Mouse (Mus musculus): ENCODE results near the gene Phykpl.

Phykpl gene

GRCm38 (mm10) chr11:51584431-51585248, at the start of gene Phykpl:
Phykpl (plus strand) TSS chr11:51584757.
- peak; percentile 92 for DNase-seq (ENCODE audit: low read depth, low spot score)

- DNase-seq (ENCODE audit: low read depth, low spot score), result no peak
These were observed 46.2 kb upstream of the Phykpl start for GRCm38 (mm10) chr11:51538388-51538787.

GRCm38 (mm10) chr11:51538919-51539758, 45.4 kb upstream of the Phykpl start:
- DNase-seq (ENCODE audit: low read depth, low spot score), result no peak

- DNase-seq (ENCODE audit: low read depth, low spot score), result peak; percentile 96
These were observed 44.7 kb upstream of the Phykpl start for GRCm38 (mm10) chr11:51539759-51540282.

GRCm38 (mm10) chr11:51542424-51542823, 42.1 kb upstream of the Phykpl start:
- DNase-seq (ENCODE audit: low read depth, low spot score), result no peak

- no peak for DNase-seq (ENCODE audit: low read depth, low spot score)
These were observed 41.0 kb upstream of the Phykpl start for GRCm38 (mm10) chr11:51543487-51544050.

GRCm38 (mm10) chr11:51544413-51544812, 40.1 kb upstream of the Phykpl start:
- no peak for DNase-seq (ENCODE audit: low read depth, low spot score)

GRCm38 (mm10) chr11:51545811-51546210, 38.7 kb upstream of the Phykpl start:
- no peak for DNase-seq (ENCODE audit: low read depth, low spot score)

- DNase-seq (ENCODE audit: low read depth, low spot score), result no peak
These were observed 33.3 kb upstream of the Phykpl start for GRCm38 (mm10) chr11:51551253-51551652.

- DNase-seq (ENCODE audit: low read depth, low spot score), result no peak
These were observed 32.5 kb upstream of the Phykpl start for GRCm38 (mm10) chr11:51552091-51552490.

GRCm38 (mm10) chr11:51554590-51554989, 30.0 kb upstream of the Phykpl start:
- no peak for DNase-seq (ENCODE audit: low read depth, low spot score)

- no peak for DNase-seq (ENCODE audit: low read depth, low spot score)
These were observed 29.5 kb upstream of the Phykpl start for GRCm38 (mm10) chr11:51555066-51555465.

GRCm38 (mm10) chr11:51563276-51563675, 21.3 kb upstream of the Phykpl start:
- no peak for DNase-seq (ENCODE audit: low read depth, low spot score)

- no peak for DNase-seq (ENCODE audit: low read depth, low spot score)
These were observed 19.5 kb upstream of the Phykpl start for GRCm38 (mm10) chr11:51565062-51565461.

GRCm38 (mm10) chr11:51565951-51566350, 18.6 kb upstream of the Phykpl start:
- DNase-seq (ENCODE audit: low read depth, low spot score), result no peak

- DNase-seq (ENCODE audit: low read depth, low spot score), result no peak
These were observed 15.8 kb upstream of the Phykpl start for GRCm38 (mm10) chr11:51568801-51569200.

GRCm38 (mm10) chr11:51576454-51576853, 8.1 kb upstream of the Phykpl start:
- DNase-seq (ENCODE audit: low read depth, low spot score), result no peak

- no peak for DNase-seq (ENCODE audit: low read depth, low spot score)
These were observed 7.0 kb upstream of the Phykpl start for GRCm38 (mm10) chr11:51577587-51577986.

- DNase-seq (ENCODE audit: low read depth, low spot score), result no peak
These were observed 5.5 kb upstream of the Phykpl start for GRCm38 (mm10) chr11:51579024-51579423.

- DNase-seq (ENCODE audit: low read depth, low spot score), result no peak
These were observed 1.8 kb upstream of the Phykpl start for GRCm38 (mm10) chr11:51582713-51583112.

- DNase-seq (ENCODE audit: low read depth, low spot score), result no peak
These were observed 513 bp upstream of the Phykpl start for GRCm38 (mm10) chr11:51584057-51584430.

GRCm38 (mm10) chr11:51585608-51586252, 1.2 kb downstream of the Phykpl start:
- DNase-seq (ENCODE audit: low read depth, low spot score), result no peak
